Mouse (Mus musculus): Measurements from ENCODE around the gene Sort1. TPM values are rescaled to one million over a fixed set of nuclear protein-coding genes. Genes with fewer than 3 reads are reported as not detected.
"Not testable (repeated sequence)": the region's sequence is repeated elsewhere in the genome, so short reads cannot be mapped to it uniquely, and the experiment has no call there.

The Sort1 gene
- total RNA-seq (2014; rRNA removed) (61.9 and 69.0 TPM in 2 replicates), polyA plus RNA-seq (2015; fragmentation: Nextera tagmentation; extraction: Ambion mirVana) (11.3 and 12.9 TPM in 2 replicates)

DNA sequence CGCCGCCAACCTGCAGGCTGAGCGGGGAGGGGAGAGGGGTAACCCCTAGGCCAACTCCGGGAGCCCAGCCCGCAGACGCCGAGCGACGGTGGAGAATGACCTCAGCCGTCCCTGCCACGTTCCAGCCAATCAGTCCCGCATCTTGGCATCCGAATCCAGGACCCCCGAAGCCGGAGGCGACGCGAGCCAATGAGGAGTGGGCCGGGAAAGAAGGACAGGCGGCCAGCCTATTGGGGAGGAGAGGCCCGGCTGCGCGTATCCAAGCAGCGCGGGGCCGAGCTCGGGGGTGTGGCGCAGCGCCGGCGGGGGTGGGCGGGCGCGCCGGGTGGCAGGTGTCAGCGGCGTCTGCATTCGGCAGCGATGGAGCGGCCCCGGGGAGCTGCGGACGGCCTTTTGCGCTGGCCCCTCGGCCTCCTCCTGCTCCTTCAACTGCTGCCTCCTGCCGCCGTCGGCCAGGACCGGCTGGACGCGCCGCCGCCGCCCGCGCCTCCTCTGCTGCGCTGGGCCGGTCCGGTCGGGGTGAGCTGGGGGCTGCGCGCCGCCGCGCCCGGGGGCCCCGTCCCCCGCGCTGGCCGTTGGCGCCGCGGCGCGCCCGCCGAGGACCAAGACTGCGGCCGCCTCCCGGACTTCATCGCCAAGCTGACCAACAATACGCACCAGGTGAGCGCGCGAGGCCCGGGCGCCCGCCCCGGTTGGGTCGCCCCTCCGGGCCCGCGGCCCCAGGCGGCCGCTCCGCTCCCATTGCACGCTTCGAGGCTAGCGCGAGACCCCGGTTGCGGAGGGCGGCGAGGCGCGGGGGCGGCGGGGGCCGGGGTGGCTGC lies at the start of gene Sort1:
Gene Sort1 (plus strand): TSS at position 302 of the 821 bp plus-strand sequence.
- H3K4me2 ChIP-seq (ENCODE audit: low read depth) = peak within 1 kb of the TSS; percentile 77
- H3K4me3 ChIP-seq (ENCODE audit: low read depth, low read length) = peak within 1 kb of the TSS; percentile 92
- ATAC-seq (peak; percentile 98), DNase-seq (peak; percentile 97)
- H3K9me3 ChIP-seq (ENCODE audit: low read length) = no peaks in the 10 kb centered on the region
- peak within 1 kb of the TSS; percentile 83 for H3K27ac ChIP-seq (ENCODE audit: low read depth, low read length)
- peak within 1 kb of the TSS; percentile 88 for H3K9ac ChIP-seq
- H3K36me3 ChIP-seq (ENCODE audit: insufficient read depth) = 0 out of 2 replicates have a peak, but pooled peaks cover 1% of the 10 kb centered on the region
- TF ChIP-seq CTCF (IDR thresholded peaks at IDR 0.05; ENCODE audit: low read depth) = 0 out of 2 replicates have a peak, but pooled peaks have one; percentile 2
- H3K4me1 ChIP-seq (ENCODE audit: insufficient read depth) = peaks cover 45% of the 10 kb centered on the region
- H3K27me3 ChIP-seq (ENCODE audit: insufficient read depth, low read length) = no peaks in the 10 kb centered on the region
- WGBS = under 1% methylated on average over 84 of the region's 109 CpGs

GRCm38 (mm10) chr3:108237474-108238102 lies 46.3 kb upstream of the Sort1 start:
- H3K27me3 ChIP-seq (ENCODE audit: insufficient read depth, low read length); DNase-seq; H3K27ac ChIP-seq (ENCODE audit: low read depth, low read length); H3K4me1 ChIP-seq (ENCODE audit: insufficient read depth); H3K36me3 ChIP-seq (ENCODE audit: insufficient read depth); H3K9me3 ChIP-seq (ENCODE audit: low read length); H3K4me3 ChIP-seq (ENCODE audit: low read depth, low read length); H3K9ac ChIP-seq; H3K4me2 ChIP-seq (ENCODE audit: low read depth); ATAC-seq: not testable (repeated sequence)
- WGBS = 86% methylated on average over 4 of the region's 4 CpGs

- Histone ChIP-seq H3K27ac (ENCODE audit: low read depth, low read length) (no peak overlapping the region), H3K4me1 (ENCODE audit: insufficient read depth) (no peaks in the 10 kb centered on the region), H3K36me3 (ENCODE audit: insufficient read depth) (no peaks in the 10 kb centered on the region), H3K4me3 (ENCODE audit: low read depth, low read length) (no peak overlapping the region), H3K27me3 (ENCODE audit: insufficient read depth, low read length) (no peaks in the 10 kb centered on the region), H3K4me2 (ENCODE audit: low read depth) (no peak overlapping the region), H3K9ac (no peak overlapping the region), H3K9me3 (ENCODE audit: low read length) (no peaks in the 10 kb centered on the region)
- TF ChIP-seq CTCF (IDR thresholded peaks at IDR 0.05; ENCODE audit: low read depth) = no peak
- ATAC-seq (no peak), DNase-seq (no peak)
- WGBS = 86% methylated on average over 3 of the region's 3 CpGs
Observed at GRCm38 (mm10) chr3:108241243-108241839, 42.5 kb upstream of the Sort1 start.

DNA sequence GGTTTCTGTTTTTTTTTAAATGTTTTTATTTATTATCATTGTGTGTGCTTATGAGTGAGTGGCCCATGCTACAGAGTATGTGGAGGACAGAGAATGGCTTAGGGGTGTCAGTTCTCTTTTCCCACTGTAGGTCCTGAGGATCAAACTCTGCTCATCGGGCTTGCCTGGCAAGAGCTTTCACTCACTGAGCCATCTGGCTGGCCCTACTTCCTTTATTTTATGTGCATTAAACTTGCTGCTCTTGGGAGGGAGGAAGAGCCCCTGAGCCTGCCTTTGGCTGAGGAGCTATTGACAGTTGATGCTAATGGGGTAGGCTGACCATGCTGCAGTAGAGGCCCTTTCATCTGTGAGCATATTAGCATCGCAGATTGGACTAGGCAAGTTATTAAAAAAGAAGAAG lies 37.0 kb upstream of the Sort1 start:
- H3K4me1 ChIP-seq (ENCODE audit: insufficient read depth) = no peaks in the 10 kb centered on the region
- no peak overlapping the region for H3K4me2 ChIP-seq (ENCODE audit: low read depth)
- H3K4me3 ChIP-seq (ENCODE audit: low read depth, low read length) = no peak overlapping the region
- H3K9ac ChIP-seq = no peak overlapping the region
- no peak overlapping the region for H3K27ac ChIP-seq (ENCODE audit: low read depth, low read length)
- no peak for ATAC-seq
- no peaks in the 10 kb centered on the region for H3K9me3 ChIP-seq (ENCODE audit: low read length)
- WGBS = 86% methylated on average over 2 of the region's 2 CpGs
- H3K36me3 ChIP-seq (ENCODE audit: insufficient read depth) = no peaks in the 10 kb centered on the region
- no peak for TF ChIP-seq CTCF (IDR thresholded peaks at IDR 0.05; ENCODE audit: low read depth)
- H3K27me3 ChIP-seq (ENCODE audit: insufficient read depth, low read length) = no peaks in the 10 kb centered on the region
- DNase-seq = no peak

- TF ChIP-seq CTCF (IDR thresholded peaks at IDR 0.05; ENCODE audit: low read depth) = no peak
- Histone ChIP-seq H3K9me3 (ENCODE audit: low read length) (no peaks in the 10 kb centered on the region), H3K4me3 (ENCODE audit: low read depth, low read length) (peak within 1 kb of the TSS; percentile 94), H3K4me1 (ENCODE audit: insufficient read depth) (0 out of 2 replicates have a peak, but pooled peaks cover 6% of the 10 kb centered on the region), H3K9ac (peak within 1 kb of the TSS; percentile 71), H3K36me3 (ENCODE audit: insufficient read depth) (peaks cover 2% of the 10 kb centered on the region; the same call in 1 of the 2 replicates), H3K27me3 (ENCODE audit: insufficient read depth, low read length) (no peaks in the 10 kb centered on the region), H3K4me2 (ENCODE audit: low read depth) (peak within 1 kb of the TSS; percentile 67), H3K27ac (ENCODE audit: low read depth, low read length) (no peak within 1 kb of the TSS)
- DNase-seq (peak; percentile 98), ATAC-seq (peak; percentile 100)
- WGBS = under 1% methylated on average over 77 of the region's 79 CpGs
Observed at GRCm38 (mm10) chr3:108256719-108257637, 26.9 kb upstream of the Sort1 start, which contains the start of gene Psma5. Gene Psma5 (plus strand): TSS chr3:108256926.

DNA sequence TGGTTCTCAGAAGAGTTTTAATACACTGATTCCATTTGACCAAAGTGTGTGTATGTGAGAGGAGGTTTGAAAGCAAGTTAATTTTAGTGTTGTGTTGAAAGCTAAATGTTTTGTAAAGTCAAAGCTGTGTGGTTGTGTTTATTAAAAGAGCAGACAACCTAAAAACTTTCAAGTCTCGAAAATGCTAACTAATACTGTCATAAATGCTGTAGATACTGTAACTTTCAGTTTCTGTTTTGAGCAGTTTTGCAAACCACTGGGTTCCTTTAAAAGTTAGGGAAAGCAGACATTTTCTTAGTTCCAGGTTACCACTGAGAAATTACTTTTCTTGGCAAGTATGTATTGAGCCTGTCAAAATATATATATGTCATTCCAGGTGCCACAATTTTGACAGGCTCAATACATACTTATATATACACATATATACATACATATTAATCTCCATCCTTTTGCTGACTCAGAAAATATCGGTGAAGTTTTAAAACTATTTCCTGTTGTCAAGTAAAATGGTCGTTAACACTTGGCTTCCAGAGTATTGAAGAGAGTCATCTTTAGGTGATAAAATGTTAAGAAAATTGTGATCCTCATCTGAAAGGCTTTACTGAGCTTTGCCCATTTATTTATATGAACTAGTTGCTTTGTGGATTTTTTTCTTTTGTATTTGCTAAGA lies 25.9 kb upstream of the Sort1 start:
- Histone ChIP-seq H3K9ac (peak overlapping the region; percentile 71), H3K27me3 (ENCODE audit: insufficient read depth, low read length) (no peaks in the 10 kb centered on the region), H3K36me3 (ENCODE audit: insufficient read depth) (peaks cover 8% of the 10 kb centered on the region), H3K27ac (ENCODE audit: low read depth, low read length) (no peak overlapping the region), H3K4me1 (ENCODE audit: insufficient read depth) (0 out of 2 replicates have a peak, but pooled peaks cover 6% of the 10 kb centered on the region), H3K4me2 (ENCODE audit: low read depth) (peak overlapping the region; percentile 67), H3K4me3 (ENCODE audit: low read depth, low read length) (peak overlapping the region; percentile 94), H3K9me3 (ENCODE audit: low read length) (no peaks in the 10 kb centered on the region)
- DNase-seq (no peak), ATAC-seq (no peak)
- no peak for TF ChIP-seq CTCF (IDR thresholded peaks at IDR 0.05; ENCODE audit: low read depth)
- 79% methylated on average over 3 of the region's 3 CpGs for WGBS
